Mouse (Mus musculus) MEL-GATA-1-ER (cell line): ENCODE results near the gene Rufy1.
A peak's percentile ranks its signal among the peaks of the same experiment; 100 is the strongest.
"Not testable (repeated sequence)": the region's sequence is repeated elsewhere in the genome, so short reads cannot be mapped to it uniquely, and the experiment has no call there.

Experiments used
- DNase-seq: peaks from one replicate; pipeline ENCODE4 v3.0.0-alpha.2; 2012; ENCODE audit warnings: low read depth; ENCODE audit errors: extremely low read depth

The Rufy1 gene

DNA sequence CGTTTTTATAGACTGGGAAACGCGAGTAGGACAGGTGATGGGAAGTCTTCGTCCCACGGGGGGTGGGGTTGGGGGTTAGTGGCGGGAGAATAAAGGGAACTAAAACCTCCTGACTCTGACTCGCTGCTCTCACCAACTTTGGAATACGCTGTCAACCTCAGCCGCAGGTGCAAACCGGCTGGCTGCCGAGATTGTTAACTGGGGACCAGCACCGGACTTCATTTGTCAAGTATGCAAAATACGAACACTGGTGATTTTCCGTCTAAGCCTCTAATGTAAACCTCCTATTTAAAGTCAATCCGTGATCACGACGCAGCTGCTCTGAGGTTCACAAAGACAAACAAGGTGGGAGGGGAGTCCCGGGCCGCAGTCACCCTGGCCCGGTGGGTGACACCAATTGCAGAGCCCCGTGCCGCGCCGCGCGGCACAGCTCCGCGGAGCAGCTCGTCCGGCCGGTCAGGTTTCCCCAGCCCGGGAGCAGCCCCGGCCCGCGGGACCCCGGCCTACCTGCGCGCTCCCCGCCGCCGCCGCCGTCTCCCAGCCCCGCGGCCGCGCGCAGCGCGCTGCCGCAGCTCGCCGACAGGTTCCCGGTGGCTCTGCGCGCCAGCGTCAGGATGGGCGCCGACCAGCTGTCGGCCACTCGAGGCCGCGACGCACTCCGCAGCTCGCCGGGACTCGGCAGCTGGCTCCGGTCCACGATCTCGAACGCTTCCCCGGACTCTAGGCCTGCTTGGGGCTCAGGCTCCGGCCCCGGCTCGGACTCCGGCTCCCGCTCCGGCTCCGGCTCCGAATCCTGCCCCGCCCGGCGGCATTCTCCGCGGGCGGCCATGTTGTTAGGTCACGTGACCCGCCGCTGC lies at the start of gene Rufy1:
TSS of gene Rufy1 (minus strand) at position 849 of the 857 bp plus-strand sequence.
- DNase-seq = peak; percentile 26

DNA sequence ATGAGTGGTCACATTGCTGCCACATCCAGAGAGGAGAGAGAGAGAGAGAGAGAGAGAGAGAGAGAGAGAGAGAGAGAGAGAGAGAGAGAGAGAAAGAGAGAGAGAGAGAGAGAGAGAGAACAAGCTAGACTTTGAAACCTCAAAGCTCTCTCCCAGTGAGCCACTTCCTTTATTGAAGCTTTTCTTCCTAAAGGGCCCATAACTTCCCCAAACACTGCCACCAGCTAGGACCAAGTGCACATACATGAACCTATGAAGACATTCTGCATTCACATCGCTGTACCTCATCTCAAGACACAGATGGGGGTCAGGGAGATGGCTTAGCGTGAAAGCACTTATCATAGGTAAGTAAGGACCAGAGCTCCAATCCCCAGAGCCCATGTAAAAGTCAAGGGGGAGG lies 47.1 kb upstream of the Rufy1 start:
- no peak for DNase-seq

DNA sequence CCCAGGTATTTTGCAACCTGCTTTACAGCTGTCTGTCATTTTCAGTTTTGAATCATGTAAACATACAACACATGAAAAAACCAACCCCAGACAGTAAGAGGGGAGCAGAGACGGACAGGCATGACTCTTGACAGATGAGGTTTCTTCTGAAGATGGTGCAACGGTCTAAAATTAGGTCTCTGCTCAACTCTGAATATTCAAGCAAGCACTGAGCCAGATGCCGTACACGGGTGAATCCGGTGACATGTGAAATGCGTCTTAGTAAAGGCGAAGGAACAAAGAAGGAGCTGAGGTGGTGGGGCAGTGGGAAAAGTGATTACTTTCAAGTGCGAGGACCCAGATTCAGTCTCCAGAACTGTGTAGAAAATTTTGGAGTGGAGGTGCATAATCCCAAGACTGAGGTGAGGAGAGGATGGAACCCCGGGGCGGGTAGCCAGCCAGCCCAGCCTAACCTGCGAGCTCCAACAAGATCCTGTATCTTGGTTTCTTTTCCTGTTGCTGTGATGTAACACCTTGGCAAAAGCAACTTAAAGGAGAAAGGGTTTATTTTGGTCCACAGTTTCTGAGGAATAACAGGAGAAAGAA lies 46.7 kb upstream of the Rufy1 start:
- DNase-seq = no peak

DNA sequence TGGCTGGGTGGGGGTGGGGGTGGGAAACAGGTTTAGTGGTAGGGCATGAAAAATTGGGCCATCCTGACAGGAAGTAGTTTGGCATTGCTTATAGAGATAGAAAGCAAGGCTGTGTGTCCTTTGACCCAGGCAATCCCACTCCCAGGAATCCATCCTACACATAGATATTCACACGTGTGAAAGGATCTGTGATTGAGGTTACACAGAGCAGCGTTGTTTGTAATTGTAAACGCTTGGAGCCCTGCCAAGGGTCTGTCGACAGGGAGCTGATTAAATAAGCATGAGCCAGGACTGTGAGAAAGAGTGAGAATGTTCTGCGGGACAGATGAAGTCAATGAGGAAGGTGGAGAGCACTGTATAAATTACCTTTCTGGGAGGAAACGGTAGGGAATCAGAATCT lies 46.0 kb upstream of the Rufy1 start:
- DNase-seq = no peak

DNA sequence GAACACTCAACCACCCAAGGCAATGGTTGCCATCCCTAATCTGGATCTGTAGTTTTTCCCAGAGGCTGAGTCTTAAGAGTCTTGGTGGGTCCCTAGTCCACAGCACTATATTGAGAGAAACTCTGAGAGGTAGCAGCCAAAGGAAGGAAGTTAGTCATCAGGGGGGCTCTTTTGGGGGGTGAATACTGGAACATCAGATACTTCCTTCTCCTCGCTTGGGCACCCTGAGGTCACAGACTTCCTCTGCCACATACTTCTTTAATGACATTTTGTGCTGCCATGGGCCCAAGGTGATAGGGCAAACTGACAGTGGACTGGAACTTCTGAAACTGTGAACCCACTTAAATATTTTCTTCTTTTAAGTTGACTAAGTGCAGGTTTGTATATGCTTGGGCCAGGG lies 43.0 kb upstream of the Rufy1 start:
- no peak for DNase-seq

DNA sequence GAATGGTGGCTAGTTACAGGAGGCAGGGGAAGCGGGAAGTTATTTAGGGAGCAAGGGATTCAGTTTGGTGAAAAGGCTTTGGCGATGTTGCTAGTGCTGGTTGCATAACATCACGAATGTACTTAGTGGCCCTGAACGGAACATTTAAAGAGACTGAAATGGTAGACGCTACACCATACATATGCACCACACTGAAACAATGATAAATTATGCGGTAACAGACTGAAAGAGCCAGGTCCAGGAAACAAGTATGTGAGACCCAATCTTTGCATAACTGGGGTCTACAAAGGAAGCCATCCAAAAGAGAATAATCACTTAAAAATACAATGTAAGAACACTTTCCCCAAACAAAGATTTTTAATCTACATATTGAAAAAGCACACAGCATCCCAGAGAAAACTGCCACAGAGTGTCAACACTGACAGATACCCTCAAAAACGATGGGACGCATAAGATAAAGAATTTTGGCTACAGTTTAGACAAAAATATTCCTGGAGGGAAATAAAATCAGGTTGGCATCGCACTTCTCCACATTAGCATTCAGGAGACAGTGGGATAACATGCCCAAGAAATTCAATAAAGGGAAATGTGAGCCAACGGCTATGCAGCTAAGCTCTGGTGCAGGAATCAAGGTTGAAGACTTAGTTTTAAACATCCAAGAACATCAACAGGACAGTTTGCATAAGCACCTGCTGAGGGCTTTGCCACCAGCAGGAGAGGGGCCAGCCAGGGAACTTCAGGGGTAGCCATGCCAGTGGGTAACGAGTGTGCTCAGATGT lies 41.4 kb upstream of the Rufy1 start:
- no peak for DNase-seq

DNA sequence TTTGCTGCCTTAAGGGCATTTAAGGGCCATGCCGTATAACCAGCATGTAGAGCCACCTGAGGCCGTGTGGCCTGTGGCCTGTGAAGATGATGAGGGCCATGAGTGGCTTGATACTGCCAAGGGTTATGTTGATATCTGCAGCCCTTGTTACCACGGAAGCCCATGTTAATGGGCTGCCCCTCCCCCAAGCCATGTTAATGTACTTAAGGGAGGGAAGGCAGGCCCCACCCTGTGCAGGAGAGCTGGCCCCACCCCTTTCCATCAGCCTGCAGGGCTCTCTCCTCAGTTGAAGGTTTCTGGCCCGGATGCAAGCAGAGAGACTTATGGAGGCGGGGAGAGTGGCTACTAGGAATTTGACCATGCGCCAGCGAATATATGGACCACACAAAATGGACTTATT lies 30.6 kb upstream of the Rufy1 start:
- no peak for DNase-seq

DNA sequence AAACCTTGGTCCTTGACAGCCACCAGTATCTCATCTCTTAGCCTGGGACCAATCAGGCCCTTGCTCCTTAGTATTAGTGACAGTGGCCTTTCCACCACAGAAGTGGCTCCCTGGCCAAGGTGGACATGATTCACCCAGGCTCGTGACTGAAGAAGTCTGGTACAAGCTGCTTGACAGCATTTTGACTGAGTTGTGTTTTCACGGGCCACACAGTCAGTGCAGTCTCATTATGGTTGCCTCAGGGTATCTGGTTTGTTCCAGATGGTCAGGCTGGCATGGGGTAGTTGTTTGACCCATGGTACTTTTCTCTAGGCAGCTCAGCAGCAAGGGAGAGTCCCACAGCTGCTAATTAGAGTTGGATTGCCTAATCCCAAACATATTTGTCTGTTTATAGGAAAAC lies 28.3 kb upstream of the Rufy1 start:
- DNase-seq = no peak

DNA sequence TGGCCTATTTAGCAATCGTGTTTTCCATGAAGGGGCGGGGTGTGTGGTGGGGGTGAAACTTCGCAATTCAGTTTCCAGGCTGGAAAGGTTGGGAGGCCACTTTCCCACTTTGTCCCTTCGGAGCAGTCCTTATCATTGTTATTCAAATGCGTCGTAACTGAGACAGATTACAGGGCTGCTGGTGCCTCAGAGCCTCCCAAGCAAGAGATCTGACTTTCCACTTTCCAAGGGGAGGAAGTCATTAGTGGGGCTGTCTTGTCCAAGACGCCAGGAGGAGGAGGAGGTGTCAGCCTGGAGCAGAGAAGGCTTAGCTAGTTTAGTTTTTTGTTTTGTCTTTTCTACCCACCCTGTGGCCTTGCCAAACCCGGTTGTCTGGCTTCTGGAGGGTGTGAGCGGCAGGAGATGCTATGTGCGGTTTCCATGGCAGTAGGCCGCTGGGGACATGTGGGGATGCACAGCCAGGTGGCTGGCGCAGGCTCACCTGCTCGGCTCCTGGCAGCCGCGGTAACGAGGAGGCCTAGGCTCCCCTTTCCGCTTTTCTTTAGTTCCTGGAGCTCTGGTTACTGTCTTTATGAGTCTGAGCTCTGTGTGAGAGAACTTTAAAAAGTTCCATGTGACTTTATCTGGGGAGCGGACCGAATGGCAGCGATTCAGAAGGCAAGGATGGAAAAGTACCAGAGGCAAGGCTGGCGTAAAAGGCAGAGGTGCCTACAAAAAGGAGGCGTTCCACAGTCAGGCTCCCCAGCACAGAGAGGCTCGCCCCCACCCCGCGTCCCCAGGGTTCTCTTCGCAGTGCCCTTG lies 26.4 kb upstream of the Rufy1 start:
- DNase-seq = no peak

DNA sequence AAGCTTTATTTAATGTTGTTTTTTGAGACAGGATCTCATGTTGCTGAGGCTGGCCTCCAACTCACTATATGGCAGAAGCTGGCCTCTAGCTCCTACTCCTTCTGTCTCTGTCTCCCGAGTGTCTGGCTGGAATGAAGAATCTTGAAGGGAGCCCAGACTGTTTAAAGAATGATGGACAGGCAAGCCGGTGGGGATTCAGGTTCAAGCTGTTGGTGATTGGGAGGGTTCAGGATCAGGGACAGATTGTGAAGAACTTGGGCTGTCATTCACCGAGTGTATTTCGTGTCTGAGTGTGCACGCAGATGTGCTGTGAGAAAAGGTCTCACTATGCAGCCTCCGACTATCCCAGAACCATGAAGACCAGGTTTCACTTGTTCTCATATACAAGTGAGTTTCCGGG lies 25.5 kb upstream of the Rufy1 start:
- no peak for DNase-seq

DNA sequence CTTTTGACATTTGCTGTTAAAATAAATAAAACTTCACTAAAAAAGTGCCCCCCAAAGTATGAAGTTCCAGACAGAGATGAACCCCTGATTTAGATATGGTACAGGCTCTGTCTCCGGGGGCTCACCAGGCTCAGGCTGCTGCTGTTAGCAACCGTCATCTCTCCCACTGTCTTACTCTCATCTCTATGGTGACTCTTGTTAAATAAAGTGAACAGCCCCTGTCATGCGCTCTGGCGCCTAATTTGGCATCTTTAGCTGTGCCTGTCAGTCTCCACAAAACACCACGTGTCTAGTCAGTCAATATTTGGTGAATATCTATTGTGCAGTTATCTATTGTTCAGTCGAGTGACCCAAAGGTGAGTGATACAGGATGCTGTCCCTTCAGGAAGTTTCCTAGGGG lies 24.0 kb upstream of the Rufy1 start:
- no peak for DNase-seq

DNA sequence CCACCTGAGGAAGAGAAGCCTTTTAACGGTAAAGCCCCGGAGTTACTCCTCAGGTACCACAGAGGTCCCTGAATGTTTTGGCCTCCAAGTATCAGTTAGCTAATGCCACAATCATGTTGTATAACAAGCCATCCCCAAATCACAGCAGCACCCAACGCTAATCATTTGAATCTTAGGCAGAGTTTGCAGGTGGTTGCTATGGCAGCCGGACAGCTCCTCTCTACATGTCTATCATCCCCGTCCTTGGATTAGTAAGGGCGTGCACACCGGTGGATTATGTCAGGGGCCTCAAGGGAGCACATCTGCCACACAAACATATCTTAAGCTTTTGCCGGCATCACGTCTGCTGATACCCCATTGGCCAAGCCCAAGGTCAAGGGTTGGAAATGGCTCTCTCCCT lies 19.3 kb upstream of the Rufy1 start:
- DNase-seq = no peak

DNA sequence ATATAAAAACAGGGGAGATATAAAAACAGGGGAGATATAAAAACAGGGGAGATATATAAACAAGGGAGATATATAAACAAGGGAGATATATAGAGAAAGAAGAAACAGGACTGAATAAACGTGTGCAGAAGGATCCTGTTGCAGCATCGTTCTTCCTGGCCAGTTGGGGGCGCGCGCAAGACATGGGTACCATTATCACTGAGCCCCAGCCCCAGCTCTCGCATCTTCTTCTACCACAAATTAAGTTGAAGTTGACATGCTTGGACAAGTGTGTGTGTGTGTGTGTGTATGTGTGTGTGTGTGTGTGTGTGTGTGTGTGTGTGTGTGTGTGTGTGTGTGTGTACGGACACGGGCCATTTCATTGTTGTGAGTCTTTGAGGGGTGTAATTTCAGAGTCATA lies 17.2 kb upstream of the Rufy1 start:
- not testable (repeated sequence) for DNase-seq

DNA sequence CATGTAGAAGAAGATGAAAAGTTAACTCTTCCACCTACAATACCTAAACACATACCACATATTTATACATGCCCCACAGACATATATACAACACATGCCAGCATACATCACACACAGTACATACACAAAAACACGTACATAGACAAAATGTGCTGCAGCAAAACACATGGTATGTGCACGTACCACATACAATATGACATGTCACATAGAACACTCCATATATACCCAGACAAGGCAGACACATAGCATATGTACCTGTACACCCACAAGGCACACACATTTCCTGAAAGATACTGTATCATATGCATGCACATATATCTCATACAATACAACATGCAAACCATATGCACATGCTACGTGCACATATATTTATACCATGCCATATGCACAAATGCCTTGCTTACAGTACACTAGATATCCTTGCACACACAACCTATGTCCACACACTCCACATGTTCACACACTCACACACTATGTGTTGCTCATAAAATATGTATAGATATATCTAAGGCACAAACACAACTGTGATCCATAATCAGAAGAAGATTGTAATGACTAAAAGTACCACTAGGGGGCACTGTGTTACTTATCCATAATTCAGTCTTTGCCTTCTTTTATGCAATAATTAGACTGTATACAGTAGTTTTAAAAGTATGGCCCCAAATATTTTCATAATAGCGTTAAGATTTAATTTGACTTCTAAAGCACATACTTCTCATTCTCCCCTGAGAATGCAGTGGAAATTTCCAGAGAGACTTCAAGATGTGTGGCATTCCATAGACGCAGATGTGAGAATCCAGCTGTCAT lies 12.5 kb upstream of the Rufy1 start:
- DNase-seq = peak; percentile 34

DNA sequence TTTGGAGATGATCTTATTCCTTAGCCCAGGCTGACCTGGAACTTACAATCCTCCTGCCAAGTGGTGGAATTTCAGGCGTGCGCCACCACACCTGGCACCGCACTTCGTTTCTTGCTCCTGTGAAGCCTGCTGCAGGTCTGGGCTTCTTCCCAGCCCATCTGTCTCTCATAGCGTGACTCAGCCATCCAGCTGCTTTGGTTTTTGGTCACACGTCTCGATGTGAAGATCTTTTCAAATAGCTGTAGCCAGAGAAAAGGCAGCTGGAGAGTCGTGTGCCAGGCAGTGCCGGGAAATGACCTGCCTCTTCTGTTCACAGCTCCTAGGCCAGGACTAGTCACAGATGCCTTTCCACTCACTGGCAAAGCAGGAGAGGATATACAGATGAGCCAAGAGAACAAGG lies 10.7 kb upstream of the Rufy1 start:
- DNase-seq = no peak

DNA sequence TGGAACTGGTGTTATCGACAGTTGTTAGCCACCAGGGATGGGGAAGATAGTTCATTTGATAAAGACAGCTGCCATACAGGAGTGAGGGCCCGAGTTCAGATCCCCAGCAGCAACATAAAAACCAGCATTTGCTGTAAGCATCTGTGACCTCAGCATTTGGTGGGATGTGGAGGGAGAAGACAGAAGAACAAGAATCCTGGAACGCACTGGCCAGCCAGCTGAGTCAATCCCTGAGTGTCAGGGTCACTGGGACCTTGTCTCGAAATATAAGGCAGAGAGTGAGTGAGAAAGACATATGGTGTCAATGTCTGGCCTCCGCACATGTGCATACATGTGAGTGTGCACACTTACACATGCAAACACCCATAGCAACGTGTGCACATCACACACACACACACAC lies 9.8 kb upstream of the Rufy1 start:
- DNase-seq = no peak

DNA sequence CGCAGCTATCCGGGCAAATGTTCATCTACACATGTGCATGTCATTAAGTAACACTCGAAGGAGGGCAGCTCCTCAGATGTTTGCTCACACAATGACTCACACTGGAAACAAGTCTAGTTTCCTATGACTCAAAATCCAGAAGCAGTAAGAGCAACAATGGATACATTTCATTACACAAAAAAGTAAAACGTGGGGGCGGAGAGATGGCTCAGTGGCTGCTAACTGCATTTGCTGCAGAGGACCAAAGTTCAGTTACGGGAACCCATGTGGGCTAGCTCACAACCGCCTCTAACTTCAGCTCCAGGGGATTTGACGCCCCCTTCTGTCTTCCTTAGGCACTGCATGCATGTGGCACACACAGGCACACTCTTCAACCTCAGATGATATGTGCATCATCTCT lies 8.9 kb upstream of the Rufy1 start:
- no peak for DNase-seq

DNA sequence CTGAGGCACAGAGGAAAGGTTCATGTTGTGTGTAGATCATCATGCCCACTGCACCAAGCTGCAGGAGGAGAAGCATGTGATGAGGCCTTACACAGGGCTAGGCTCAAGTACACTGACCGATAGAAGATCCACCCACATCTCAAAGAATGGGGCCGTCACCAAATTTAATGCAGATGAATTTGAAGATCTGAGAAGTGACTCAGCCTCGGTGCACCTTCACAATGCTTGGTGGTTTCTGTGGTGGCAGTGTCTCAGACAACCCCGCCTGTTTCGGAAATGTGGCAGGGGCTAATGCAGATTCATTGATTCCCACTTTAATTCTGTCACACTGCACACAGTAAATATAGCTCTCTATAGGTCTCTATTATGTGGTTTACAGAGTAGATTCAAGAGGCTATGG lies 2.0 kb upstream of the Rufy1 start:
- no peak for DNase-seq

DNA sequence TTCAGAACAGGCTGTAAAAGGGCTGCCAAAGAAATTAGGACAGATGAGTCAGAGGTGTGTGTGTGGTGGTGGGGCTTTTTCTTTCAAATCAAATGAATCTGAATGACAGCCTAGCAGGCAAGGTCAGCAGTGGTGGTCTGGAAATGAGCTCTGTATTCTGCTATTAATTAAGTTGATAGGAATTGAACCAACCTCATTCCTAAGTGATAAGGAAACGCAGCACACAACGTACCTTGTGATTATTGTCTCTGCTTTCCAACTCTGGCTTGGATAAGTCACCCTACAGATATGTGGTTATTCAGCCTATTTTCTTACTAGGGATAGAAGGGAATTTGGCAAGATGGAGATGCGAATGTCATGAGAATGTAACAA lies 1.1 kb upstream of the Rufy1 start:
- no peak for DNase-seq

DNA sequence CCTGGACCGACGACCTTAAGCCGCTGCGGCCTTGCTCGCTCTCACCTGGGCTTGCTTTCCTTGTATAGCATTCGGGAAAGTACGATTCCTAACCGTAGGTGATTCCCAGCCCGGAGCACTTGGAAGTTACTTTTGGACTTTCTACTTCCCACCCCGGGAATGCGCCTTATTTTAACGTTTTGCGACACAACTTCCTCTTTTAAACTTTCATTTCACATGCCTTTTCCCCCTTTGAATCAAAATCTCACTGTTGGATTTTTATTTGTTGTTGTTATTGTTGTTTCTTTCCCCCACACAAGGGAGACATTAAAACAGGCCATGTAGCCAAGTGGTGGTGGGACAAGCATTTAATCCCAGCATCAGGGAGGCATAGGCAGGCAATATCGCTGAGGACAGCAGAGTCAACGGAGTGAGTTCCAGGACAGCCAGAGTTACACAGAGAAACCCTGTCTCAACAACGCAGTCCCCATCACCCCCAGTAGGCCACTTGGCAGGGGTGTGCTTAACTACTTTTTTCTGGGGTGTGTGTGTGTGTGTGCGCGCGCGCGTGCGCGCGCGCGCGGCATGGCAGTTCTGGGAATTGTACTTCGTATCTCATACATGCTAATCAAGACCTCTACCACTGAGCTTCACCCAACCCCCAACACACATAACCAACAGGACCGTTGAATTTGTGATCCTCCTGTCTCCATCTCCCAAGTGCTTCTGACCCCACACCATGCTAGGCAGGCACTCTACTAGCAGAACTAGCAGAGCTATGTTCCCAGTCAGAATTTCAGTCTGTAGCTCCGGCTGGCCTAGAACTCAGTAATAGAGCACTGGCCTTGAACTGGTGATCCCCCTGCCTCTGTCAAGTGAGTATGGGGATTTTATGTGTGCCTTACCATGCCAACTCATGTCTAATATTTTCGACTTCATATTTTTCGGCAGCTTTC lies 476 bp upstream of the Rufy1 start:
- peak; percentile 67 for DNase-seq
